Mouse (Mus musculus) megakaryocyte, embryonic 14.5 days (primary cell): ENCODE measurements around the gene Rinl.

Experiments
- FLI1 ChIP-seq: IDR thresholded peaks from 2 replicates; pipeline ENCODE4 v1.6.1; 2012; ENCODE audit warnings: low read length, inconsistent platforms, mixed read lengths
- GATA1 ChIP-seq: IDR thresholded peaks from 3 replicates; pipeline ENCODE4 v1.6.1; 2012; ENCODE audit warnings: mixed read lengths, low read length, inconsistent platforms, borderline replicate concordance

DNA sequence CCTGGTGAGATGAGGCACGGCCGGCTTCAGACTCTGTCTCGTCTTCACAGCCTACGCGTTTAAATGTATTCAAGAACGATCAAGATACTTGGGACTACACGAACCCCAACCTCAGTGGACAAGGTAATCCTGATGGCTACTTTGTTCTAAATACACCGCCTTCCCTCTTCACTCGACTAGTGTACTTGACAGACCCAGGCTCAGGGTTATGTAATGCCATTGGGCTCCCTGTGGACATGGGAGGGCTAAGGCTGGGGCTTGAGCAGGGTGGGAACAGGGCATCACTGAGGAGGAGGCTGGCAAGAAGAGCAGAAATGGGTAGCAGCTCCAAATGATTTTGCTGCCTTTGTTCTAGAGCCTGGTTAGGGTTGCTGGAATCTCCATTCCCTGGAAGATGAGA lies 26.5 kb downstream of the Rinl start:
- TF ChIP-seq GATA1 (no peak), FLI1 (no peak)
